Mouse (Mus musculus) midbrain, embryonic 12.5 days (tissue): ENCODE measurements around the gene Nfatc3. TPM values are rescaled to one million over a fixed set of nuclear protein-coding genes. Genes with fewer than 3 reads are reported as not detected.

Experiments used
- polyA plus RNA-seq: library from polyadenylated mRNA; unstranded; fragments of >200 nt; fragmentation: Nextera tagmentation; extraction: Ambion mirVana; gene quantifications from 2 replicates; pipeline ENCODE4 v1.2.1, GENCODE M21; 2016

The Nfatc3 gene
- polyA plus RNA-seq, 1 experiment from 2014 or later: 5.3 TPM

Other genes with a start within 250 kb of the Nfatc3 start
- gene Ranbp10, start 231.5 kb upstream of the Nfatc3 start, polyA plus RNA-seq: 15.0 and 15.1 TPM in 2 replicates
- 0.22 and 0.63 TPM in 2 replicates for gene Tsnaxip1, start 231.1 kb upstream of the Nfatc3 start, polyA plus RNA-seq
- 66.3 and 67.0 TPM in 2 replicates for gene Cenpt, start 205.6 kb upstream of the Nfatc3 start, polyA plus RNA-seq
- 76.7 and 78.6 TPM in 2 replicates for gene Thap11, start 203.7 kb upstream of the Nfatc3 start, polyA plus RNA-seq
- gene Nutf2, start 198.3 kb upstream of the Nfatc3 start, polyA plus RNA-seq: 280 and 286 TPM in 2 replicates
- gene Edc4, start 178.0 kb upstream of the Nfatc3 start, polyA plus RNA-seq: 73.3 and 75.9 TPM in 2 replicates
- gene Nrn1l, start 165.3 kb upstream of the Nfatc3 start, polyA plus RNA-seq: 0.43 and 0.82 TPM in 2 replicates
- gene Pskh1, start 158.4 kb upstream of the Nfatc3 start, polyA plus RNA-seq: 23.0 and 23.2 TPM in 2 replicates
- gene Ctrl, start 125.0 kb upstream of the Nfatc3 start, polyA plus RNA-seq: 2.3 and 3.4 TPM in 2 replicates
- 21.4 and 25.8 TPM in 2 replicates for gene Psmb10, start 120.4 kb upstream of the Nfatc3 start, polyA plus RNA-seq
- 0.45 and 0.99 TPM in 2 replicates for gene Lcat, start 115.5 kb upstream of the Nfatc3 start, polyA plus RNA-seq
- gene Slc12a4, start 92.7 kb upstream of the Nfatc3 start, polyA plus RNA-seq: 11.4 and 12.7 TPM in 2 replicates
- not detected in 2 replicates for gene Dpep3, start 79.4 kb upstream of the Nfatc3 start, polyA plus RNA-seq
- 15.9 and 17.8 TPM in 2 replicates for gene Dus2, start 67.5 kb upstream of the Nfatc3 start, polyA plus RNA-seq
- 0.22 TPM in 1 of 2 replicates, not detected in the other for gene Dpep2nb, start 52.9 kb upstream of the Nfatc3 start, polyA plus RNA-seq
- 19.7 and 19.8 TPM in 2 replicates for gene Ddx28, start 47.0 kb upstream of the Nfatc3 start, polyA plus RNA-seq
- gene Esrp2, start 78.1 kb downstream of the Nfatc3 start, polyA plus RNA-seq: 0.87 and 1.3 TPM in 2 replicates
- gene Pla2g15, start 91.6 kb downstream of the Nfatc3 start, polyA plus RNA-seq: 14.2 and 16.7 TPM in 2 replicates
- 63.2 and 63.8 TPM in 2 replicates for gene Slc7a6, start 110.0 kb downstream of the Nfatc3 start, polyA plus RNA-seq
- gene Slc7a6os, start 152.1 kb downstream of the Nfatc3 start, polyA plus RNA-seq: 36.6 and 39.4 TPM in 2 replicates
- 57.3 and 59.9 TPM in 2 replicates for gene Prmt7, start 152.1 kb downstream of the Nfatc3 start, polyA plus RNA-seq